Mouse (Mus musculus) forebrain, embryonic 14.5 days (tissue): Measurements from ENCODE around the gene Elmo1. TPM values are rescaled to one million over a fixed set of nuclear protein-coding genes. Genes with fewer than 3 reads are reported as not detected.

Experiments
- ATAC-seq: fragments of 200-750 bp; cut with Nextera tagmentation; 2 replicates; pipeline ENCODE4 v1.8.0; 2017; ENCODE audit warnings: mild to moderate bottlenecking, moderate library complexity
- DNase-seq: peaks from one replicate; pipeline ENCODE4 v3.0.0-alpha.2; 2015; ENCODE audit warnings: low spot score
- H3K27ac ChIP-seq: fragments of 300-500 bp; sonication (generic); 2 replicates; pipeline ENCODE4 v1.5.1; 2014; ENCODE audit warnings: low read depth, mild to moderate bottlenecking, control low read depth, low read length, moderate library complexity
- H3K27me3 ChIP-seq: fragments of 300-500 bp; sonication (generic); replicated peaks from 2 replicates; pipeline ENCODE4 v1.6.1; 2014; ENCODE audit warnings: low read length, control low read depth, mixed read lengths; ENCODE audit not compliant: control insufficient read depth, insufficient read depth
- H3K36me3 ChIP-seq: fragments of 300-500 bp; sonication (generic); 2 replicates; pipeline ENCODE4 v1.6.1; 2014; ENCODE audit warnings: low read length, control low read depth; ENCODE audit not compliant: control insufficient read depth, insufficient read depth
- H3K4me1 ChIP-seq: fragments of 300-500 bp; sonication (generic); 2 replicates; pipeline ENCODE4 v1.6.1; 2014; ENCODE audit warnings: antibody characterized with exemption, low read length, control low read depth; ENCODE audit not compliant: control insufficient read depth, insufficient read depth
- H3K4me2 ChIP-seq: fragments of 300-500 bp; sonication (generic); 2 replicates; pipeline ENCODE4 v1.6.1; 2014; ENCODE audit warnings: mild to moderate bottlenecking, control low read depth, low read length
- H3K4me3 ChIP-seq: fragments of 300-500 bp; sonication (generic); 2 replicates; pipeline ENCODE4 v1.5.1; 2014; ENCODE audit warnings: low read depth, low read length, control low read depth
- H3K9ac ChIP-seq: fragments of 300-500 bp; sonication (generic); 2 replicates; pipeline ENCODE4 v1.6.1; 2014; ENCODE audit warnings: mild to moderate bottlenecking, low read length, control low read depth, moderate library complexity
- H3K9me3 ChIP-seq: fragments of 300-500 bp; sonication (generic); replicated peaks from 2 replicates; pipeline ENCODE4 v1.6.1; 2016; ENCODE audit warnings: low read length, control low read depth, mixed read lengths; ENCODE audit not compliant: control insufficient read depth
- WGBS: fragments of 180-500 bp; shearing (Covaris S2); extraction: QIAGEN DNeasy Blood & Tissue Kit; methylation state at CpG from one replicate; pipeline ENCODE4 v1.1.7; 2014; 5-methylcytosine and 5-hydroxymethylcytosine counted together
- polyA plus RNA-seq: library from polyadenylated mRNA; unstranded; fragments of >200 nt; fragmentation: Nextera tagmentation; extraction: Ambion mirVana; gene quantifications from 2 replicates; pipeline ENCODE4 v1.2.1, GENCODE M21; 2014

Gene Elmo1
- polyA plus RNA-seq, 1 experiment from 2014 or later, result 22.6 TPM

DNA sequence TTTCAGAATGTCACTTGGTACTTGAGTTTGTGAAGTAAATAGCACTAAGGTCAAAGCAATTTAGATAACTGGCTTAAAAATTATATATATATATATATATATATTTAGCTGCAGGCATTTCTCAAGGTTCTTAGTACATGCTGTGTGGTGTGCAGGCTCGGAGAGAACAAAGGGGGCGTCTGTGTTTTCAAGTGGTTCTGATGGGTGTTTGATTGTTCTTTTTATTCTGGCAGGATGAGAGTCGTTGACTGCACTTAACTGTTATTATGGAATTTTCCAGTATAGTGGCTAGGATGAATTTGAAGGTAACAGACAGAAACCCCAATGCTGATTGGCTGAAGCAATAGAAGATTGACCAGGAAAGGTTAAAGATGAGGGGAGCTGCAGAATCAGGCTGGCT, 33.6 kb downstream of the Elmo1 start:
- no peaks in the 10 kb centered on the region for H3K4me1 ChIP-seq
- ATAC-seq, result no peak
- peaks cover 41% of the 10 kb centered on the region for H3K27me3 ChIP-seq

GRCm38 (mm10) chr13:20124965-20125364, 34.6 kb downstream of the Elmo1 start:
- Histone ChIP-seq H3K27ac (no peak overlapping the region), H3K9me3 (no peaks in the 10 kb centered on the region), H3K4me2 (no peak overlapping the region), H3K4me3 (no peak overlapping the region), H3K4me1 (peaks cover 4% of the 10 kb centered on the region; the same call in 1 of the 2 replicates), H3K9ac (no peak overlapping the region), H3K36me3 (no peaks in the 10 kb centered on the region), H3K27me3 (peaks cover 32% of the 10 kb centered on the region)
- no peak for ATAC-seq
- no peak for DNase-seq
- WGBS, result 76% methylated on average over 7 of the region's 7 CpGs

More for the DNA sequence above, 33.6 kb downstream of the Elmo1 start:
- H3K36me3 ChIP-seq, result no peaks in the 10 kb centered on the region
- no peak overlapping the region for H3K27ac ChIP-seq
- no peak overlapping the region for H3K9ac ChIP-seq
- 41% methylated on average over 3 of the region's 3 CpGs for WGBS
- no peaks in the 10 kb centered on the region for H3K9me3 ChIP-seq
- H3K4me3 ChIP-seq, result no peak overlapping the region
- no peak overlapping the region for H3K4me2 ChIP-seq
- DNase-seq, result no peak

- no peaks in the 10 kb centered on the region for H3K9me3 ChIP-seq
- no peak overlapping the region for H3K4me2 ChIP-seq
- H3K27ac ChIP-seq, result no peak overlapping the region
- ATAC-seq (no peak), DNase-seq (no peak)
- no peak overlapping the region for H3K4me3 ChIP-seq
- WGBS, result 94% methylated on average over 10 of the region's 10 CpGs
- H3K9ac ChIP-seq, result no peak overlapping the region
- peaks cover 30% of the 10 kb centered on the region for H3K27me3 ChIP-seq
- no peaks in the 10 kb centered on the region for H3K36me3 ChIP-seq
- H3K4me1 ChIP-seq, result peaks cover 4% of the 10 kb centered on the region; the same call in 1 of the 2 replicates
These were observed 35.4 kb downstream of the Elmo1 start for GRCm38 (mm10) chr13:20125845-20126244.

GRCm38 (mm10) chr13:20127553-20127952, 37.2 kb downstream of the Elmo1 start:
- H3K27me3 ChIP-seq, result peaks cover 16% of the 10 kb centered on the region
- no peak overlapping the region for H3K4me2 ChIP-seq
- H3K27ac ChIP-seq, result no peak overlapping the region
- no peak overlapping the region for H3K9ac ChIP-seq
- 66% methylated on average over 4 of the region's 4 CpGs for WGBS
- no peak overlapping the region for H3K4me3 ChIP-seq
- ATAC-seq (no peak), DNase-seq (no peak)
- no peaks in the 10 kb centered on the region for H3K36me3 ChIP-seq
- H3K9me3 ChIP-seq, result no peaks in the 10 kb centered on the region
- peaks cover 4% of the 10 kb centered on the region; the same call in 1 of the 2 replicates for H3K4me1 ChIP-seq

GRCm38 (mm10) chr13:20128097-20128496, 37.7 kb downstream of the Elmo1 start:
- H3K9me3 ChIP-seq, result no peaks in the 10 kb centered on the region
- H3K4me3 ChIP-seq, result no peak overlapping the region
- no peak overlapping the region for H3K27ac ChIP-seq
- 90% methylated on average over 4 of the region's 4 CpGs for WGBS
- H3K36me3 ChIP-seq, result no peaks in the 10 kb centered on the region
- peaks cover 4% of the 10 kb centered on the region; the same call in 1 of the 2 replicates for H3K4me1 ChIP-seq
- no peak for DNase-seq
- H3K9ac ChIP-seq, result no peak overlapping the region
- ATAC-seq, result no peak
- H3K4me2 ChIP-seq, result no peak overlapping the region
- peaks cover 12% of the 10 kb centered on the region for H3K27me3 ChIP-seq

GRCm38 (mm10) chr13:20130731-20131130, 40.3 kb downstream of the Elmo1 start:
- Histone ChIP-seq H3K4me2 (no peak overlapping the region), H3K4me1 (peaks cover 4% of the 10 kb centered on the region; the same call in 1 of the 2 replicates), H3K4me3 (no peak overlapping the region), H3K27me3 (no peaks in the 10 kb centered on the region; the same call in 1 of the 2 replicates), H3K27ac (no peak overlapping the region), H3K36me3 (no peaks in the 10 kb centered on the region), H3K9me3 (no peaks in the 10 kb centered on the region), H3K9ac (no peak overlapping the region)
- DNase-seq (no peak), ATAC-seq (no peak)
- WGBS, result 91% methylated on average over 3 of the region's 3 CpGs

GRCm38 (mm10) chr13:20131322-20131997, 41.1 kb downstream of the Elmo1 start:
- WGBS, result 93% methylated on average over 5 of the region's 5 CpGs
- no peaks in the 10 kb centered on the region; the same call in 1 of the 2 replicates for H3K27me3 ChIP-seq

DNA sequence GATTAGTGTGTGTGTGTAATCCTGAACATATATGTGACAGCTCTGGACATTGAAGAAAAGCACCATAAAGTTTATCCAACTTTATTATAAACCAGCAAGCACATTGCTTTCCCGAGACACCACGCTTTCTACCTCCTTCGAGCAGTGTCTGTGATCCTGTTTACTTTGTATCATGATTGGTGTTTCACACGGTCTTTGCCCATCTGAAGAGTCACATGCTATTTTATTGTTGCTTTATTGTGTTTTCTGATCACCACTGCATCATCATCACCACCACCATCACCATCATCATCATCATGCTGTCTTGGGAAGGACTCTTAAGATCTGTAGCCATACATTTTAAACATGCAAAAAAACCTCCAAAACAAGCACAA, 41.6 kb downstream of the Elmo1 start:
- no peaks in the 10 kb centered on the region for H3K9me3 ChIP-seq
- H3K27me3 ChIP-seq, result no peaks in the 10 kb centered on the region; the same call in 1 of the 2 replicates
- H3K36me3 ChIP-seq, result no peaks in the 10 kb centered on the region
- DNase-seq, result no peak
- no peak for ATAC-seq
- H3K27ac ChIP-seq, result no peak overlapping the region
- 90% methylated on average over 4 of the region's 4 CpGs for WGBS
- H3K4me3 ChIP-seq, result no peak overlapping the region
- H3K9ac ChIP-seq, result no peak overlapping the region
- no peak overlapping the region for H3K4me2 ChIP-seq
- peaks cover 4% of the 10 kb centered on the region; the same call in 1 of the 2 replicates for H3K4me1 ChIP-seq

More at GRCm38 (mm10) chr13:20131322-20131997, 41.1 kb downstream of the Elmo1 start:
- H3K27ac ChIP-seq, result no peak overlapping the region
- H3K4me3 ChIP-seq, result no peak overlapping the region
- H3K9ac ChIP-seq, result no peak overlapping the region
- no peak for ATAC-seq
- H3K36me3 ChIP-seq, result no peaks in the 10 kb centered on the region
- DNase-seq, result no peak
- no peak overlapping the region for H3K4me2 ChIP-seq
- peaks cover 4% of the 10 kb centered on the region; the same call in 1 of the 2 replicates for H3K4me1 ChIP-seq
- no peaks in the 10 kb centered on the region for H3K9me3 ChIP-seq
